Mouse (Mus musculus) kidney, adult 11 months (tissue): ENCODE measurements around the gene Hnrnpu.
"Not testable (repeated sequence)": the region's sequence is repeated elsewhere in the genome, so short reads cannot be mapped to it uniquely, and the experiment has no call there.

Experiments used
- DNase-seq: peaks from one replicate; pipeline ENCODE4 v3.0.0; 2022

Gene Hnrnpu

GRCm38 (mm10) chr1:178309487-178309886, 28.1 kb downstream of the Hnrnpu start:
- DNase-seq, result no peak

GRCm38 (mm10) chr1:178303425-178303824, 34.2 kb downstream of the Hnrnpu start:
- DNase-seq, result peak; percentile 51

- not testable (repeated sequence) for DNase-seq
Measured at GRCm38 (mm10) chr1:178301261-178301660, 36.3 kb downstream of the Hnrnpu start.

GRCm38 (mm10) chr1:178294051-178294450, 43.5 kb downstream of the Hnrnpu start:
- DNase-seq, result no peak

GRCm38 (mm10) chr1:178291716-178292115, 45.9 kb downstream of the Hnrnpu start:
- DNase-seq, result no peak

- DNase-seq, result no peak
Measured at GRCm38 (mm10) chr1:178287601-178288176, 49.9 kb downstream of the Hnrnpu start.

GRCm38 (mm10) chr1:178283946-178284720, 53.5 kb downstream of the Hnrnpu start:
- DNase-seq, result no peak

- DNase-seq, result not testable (repeated sequence)
Measured at GRCm38 (mm10) chr1:178283314-178283713, 54.3 kb downstream of the Hnrnpu start.

- DNase-seq, result peak; percentile 21
Measured at GRCm38 (mm10) chr1:178276054-178276911, 61.3 kb downstream of the Hnrnpu start.

GRCm38 (mm10) chr1:178275738-178276053, 61.9 kb downstream of the Hnrnpu start:
- no peak for DNase-seq

GRCm38 (mm10) chr1:178275174-178275730, 62.3 kb downstream of the Hnrnpu start:
- no peak for DNase-seq
